Mouse (Mus musculus): ENCODE results near the gene Rhbdd1.

GRCm38 (mm10) chr1:82427729-82428128 is 111.5 kb downstream of the Rhbdd1 start:
- TF ChIP-seq CTCF (IDR thresholded peaks at IDR 0.05; ENCODE audit: borderline replicate concordance, insufficient read depth, low read depth, low read length) = no peak
- no peak for TF ChIP-seq POLR2A (IDR thresholded peaks at IDR 0.05; ENCODE audit: borderline replicate concordance, insufficient read depth, low read length)
